Mouse (Mus musculus) adrenal gland (tissue): ENCODE results near the gene Zfp598.
"Not testable (repeated sequence)": the region's sequence is repeated elsewhere in the genome, so short reads cannot be mapped to it uniquely, and the experiment has no call there.

Experiments used
- intact Hi-C: fragments of 180-260 bp; cut with DNase I; formaldehyde crosslinking; loops from one replicate; pipeline ENCODE4 v1.15.1; 2025

Zfp598 gene

GRCm38 (mm10) chr17:24687146-24687595 lies 17.7 kb downstream of the Zfp598 start:
- intact Hi-C loops, result no loop called here

GRCm38 (mm10) chr17:24687599-24687998 lies 18.1 kb downstream of the Zfp598 start:
- intact Hi-C loops, result no loop called here

- intact Hi-C loops, result no loop called here
Measured at GRCm38 (mm10) chr17:24689251-24690081, 20.0 kb downstream of the Zfp598 start, which contains the start of gene Syngr3. Gene Syngr3, minus strand, starts transcription at chr17:24689955.

GRCm38 (mm10) chr17:24692385-24692784 lies 22.9 kb downstream of the Zfp598 start:
- intact Hi-C loops, result no loop called here

- intact Hi-C loops, result no loop called here
Measured at GRCm38 (mm10) chr17:24695326-24696010, 26.0 kb downstream of the Zfp598 start.

GRCm38 (mm10) chr17:24696011-24696697 lies 26.7 kb downstream of the Zfp598 start, which contains the start of the genes Gfer and Noxo1:
Gene Gfer, minus strand, starts transcription at chr17:24696156.
Gene Noxo1, plus strand, starts transcription at chr17:24696234.
- intact Hi-C loops, result no loop called here

- intact Hi-C loops, result no loop called here
Measured at GRCm38 (mm10) chr17:24697985-24698384, 28.5 kb downstream of the Zfp598 start.

GRCm38 (mm10) chr17:24698715-24699114 lies 29.2 kb downstream of the Zfp598 start:
- intact Hi-C loops, result no loop called here

- intact Hi-C loops, result no loop called here
Measured at GRCm38 (mm10) chr17:24699473-24699872, 30.0 kb downstream of the Zfp598 start.

GRCm38 (mm10) chr17:24701251-24701650 lies 31.8 kb downstream of the Zfp598 start:
- intact Hi-C loops, result no loop called here

GRCm38 (mm10) chr17:24705821-24706220 lies 36.3 kb downstream of the Zfp598 start:
- intact Hi-C loops, result no loop called here

GRCm38 (mm10) chr17:24706982-24707800 lies 37.7 kb downstream of the Zfp598 start, which contains the start of gene Tbl3:
Gene Tbl3, minus strand, starts transcription at chr17:24707660.
- intact Hi-C loops, result no loop called here

- intact Hi-C loops, result no loop called here
Measured at GRCm38 (mm10) chr17:24707801-24708425, 38.4 kb downstream of the Zfp598 start.

GRCm38 (mm10) chr17:24708646-24709045 lies 39.2 kb downstream of the Zfp598 start:
- intact Hi-C loops, result no loop called here

- intact Hi-C loops, result no loop called here
Measured at GRCm38 (mm10) chr17:24715556-24715955, 46.1 kb downstream of the Zfp598 start.

GRCm38 (mm10) chr17:24716166-24716682 lies 46.7 kb downstream of the Zfp598 start:
- intact Hi-C loops, result no loop called here

- intact Hi-C loops, result no loop called here
Measured at GRCm38 (mm10) chr17:24717943-24718342, 48.5 kb downstream of the Zfp598 start, which contains the start of the genes Rnf151 and Rps2. Gene Rnf151, minus strand, starts transcription at chr17:24718063. Gene Rps2, plus strand, starts transcription at chr17:24718116.

- intact Hi-C loops, result not testable (repeated sequence)
Measured at GRCm38 (mm10) chr17:24718938-24719337, 49.5 kb downstream of the Zfp598 start.

GRCm38 (mm10) chr17:24719494-24720222 lies 50.2 kb downstream of the Zfp598 start:
- intact Hi-C loops, result no loop called here
